Mouse (Mus musculus) bone marrow, adult 2 months (tissue): ENCODE measurements around the gene Ptpn12. TPM values are rescaled to one million over a fixed set of nuclear protein-coding genes. Genes with fewer than 3 reads are reported as not detected.
A peak's percentile ranks its signal among the peaks of the same experiment; 100 is the strongest.

Source experiments
- H3K27ac ChIP-seq: fragments of 200-500 bp; 2 replicates; pipeline ENCODE4 v1.5.1; 2012; ENCODE audit warnings: low read depth, mild to moderate bottlenecking, control low read depth, inconsistent platforms, low read length; ENCODE audit not compliant: control insufficient read depth, poor library complexity, insufficient read depth
- H3K4me1 ChIP-seq: fragments of 200-500 bp; 2 replicates; pipeline ENCODE4 v1.6.1; 2011; ENCODE audit warnings: low read length; ENCODE audit not compliant: control insufficient read depth, insufficient read depth
- H3K4me3 ChIP-seq: fragments of 200-500 bp; replicated peaks from 2 replicates; pipeline ENCODE3; 2011; ENCODE audit warnings: mild to moderate bottlenecking, low read depth, low read length, control low read depth; ENCODE audit not compliant: control insufficient read depth
- CTCF ChIP-seq: fragments of 200-500 bp; IDR thresholded peaks from 2 replicates; pipeline ENCODE4 v1.5.1; 2011; ENCODE audit warnings: low read length, control low read depth; ENCODE audit not compliant: control insufficient read depth, insufficient read depth
- POLR2A ChIP-seq: fragments of 200-500 bp; IDR thresholded peaks from 2 replicates; pipeline ENCODE4 v1.6.1; 2011; ENCODE audit warnings: low read depth, mild to moderate bottlenecking, control low read depth, low read length, borderline replicate concordance; ENCODE audit not compliant: control insufficient read depth
- WGBS: fragments of 180-500 bp; shearing (Covaris S2); methylation state at CpG from one replicate; pipeline ENCODE4 v1.1.7; 2018; 5-methylcytosine and 5-hydroxymethylcytosine counted together
- polyA plus RNA-seq: library from polyadenylated mRNA; stranded (reverse); fragments of >200 nt; gene quantifications from 2 replicates; pipeline ENCODE4 v1.2.4, GENCODE M21; 2011; ENCODE audit warnings: low replicate concordance; ENCODE audit not compliant: missing spikeins, insufficient read depth, insufficient read length

Gene Ptpn12
- 21.1 and 26.4 TPM in 2 replicates for polyA plus RNA-seq

DNA sequence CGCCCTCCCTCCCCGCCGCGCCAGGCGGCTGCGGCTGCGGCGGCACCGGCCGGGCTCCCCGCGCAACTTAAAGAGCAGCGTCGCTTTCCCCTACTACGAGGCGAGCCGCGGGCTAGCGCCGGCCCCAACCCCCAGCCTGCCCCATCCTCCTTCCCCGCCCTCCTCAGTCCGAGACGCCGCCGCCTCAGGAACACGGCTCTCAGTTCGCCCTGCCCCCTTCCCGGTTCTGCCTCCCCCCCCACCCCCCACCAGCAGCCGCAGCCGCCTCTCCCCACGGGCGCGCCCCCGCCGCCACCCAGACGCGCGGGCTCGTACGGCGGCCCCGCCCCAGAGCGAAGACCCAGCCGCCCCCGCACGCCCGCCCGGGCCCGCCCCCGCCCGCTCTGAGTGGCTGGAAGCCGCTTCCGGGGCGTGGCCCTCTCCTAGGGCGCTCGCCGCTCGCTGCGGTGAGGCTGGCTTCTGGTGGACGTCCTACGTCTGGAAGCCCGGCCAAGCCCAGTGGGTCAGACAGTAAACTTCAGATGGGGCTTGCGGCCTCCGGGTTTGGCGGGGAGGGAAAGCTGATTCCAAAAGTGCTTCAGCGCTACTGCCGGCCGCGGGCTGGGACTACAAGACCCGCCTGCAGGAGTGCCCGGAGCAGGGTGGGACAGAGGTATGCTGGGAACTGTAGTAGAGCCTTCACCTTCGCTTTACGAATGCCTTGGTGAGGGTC, at the start of gene Ptpn12:
Gene Ptpn12, minus strand, starts transcription at position 92 of the 712 bp plus-strand sequence.
- Histone ChIP-seq H3K27ac (peak within 1 kb of the TSS; percentile 98), H3K4me3 (peak within 1 kb of the TSS; percentile 95), H3K4me1 (no peaks in the 10 kb centered on the region)
- TF ChIP-seq CTCF (no peak), POLR2A (peak; percentile 85; the same call in 1 of the 2 replicates)
- WGBS = under 1% methylated on average over 71 of the region's 73 CpGs

DNA sequence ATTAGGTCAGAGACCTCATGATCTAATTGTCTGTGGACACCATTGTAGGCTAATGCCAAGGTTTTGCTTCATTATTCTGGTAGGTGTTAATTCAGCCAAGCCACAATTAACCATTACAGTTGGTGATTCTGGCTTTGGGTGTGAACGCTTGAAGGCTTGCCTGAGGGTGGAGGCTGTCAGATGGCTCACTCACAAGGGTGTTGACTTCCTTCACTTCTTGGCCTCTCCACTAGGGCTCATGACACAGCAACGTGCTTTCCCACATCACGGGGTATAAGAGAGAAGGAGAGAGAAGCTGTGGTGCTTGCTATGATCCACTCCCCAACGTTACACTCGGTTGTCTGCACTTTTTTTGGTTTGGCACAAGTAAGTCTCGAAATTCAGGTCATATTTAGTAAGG, 35.5 kb upstream of the Ptpn12 start:
- Histone ChIP-seq H3K27ac (no peak overlapping the region), H3K4me3 (no peak overlapping the region), H3K4me1 (no peaks in the 10 kb centered on the region)
- 63% methylated on average over 6 of the region's 6 CpGs for WGBS
- no peak for TF ChIP-seq CTCF

GRCm38 (mm10) chr5:21057217-21057616, 1.5 kb upstream of the Ptpn12 start:
- no peak overlapping the region for H3K27ac ChIP-seq
- H3K4me1 ChIP-seq = no peaks in the 10 kb centered on the region
- H3K4me3 ChIP-seq = no peak overlapping the region
- TF ChIP-seq CTCF (no peak), POLR2A (no peak)
- whole genome bisulfite sequencing = 67% methylated on average over 2 of the region's 2 CpGs

GRCm38 (mm10) chr5:21056595-21056994, 884 bp upstream of the Ptpn12 start:
- TF ChIP-seq POLR2A (no peak), CTCF (no peak)
- under 1% methylated on average over 8 of the region's 8 CpGs for WGBS
- H3K27ac ChIP-seq = peak overlapping the region; percentile 93
- H3K4me1 ChIP-seq = no peaks in the 10 kb centered on the region
- H3K4me3 ChIP-seq = peak overlapping the region; percentile 77

GRCm38 (mm10) chr5:21055071-21055819, 466 bp downstream of the Ptpn12 start:
- peak overlapping the region; percentile 95 for H3K4me3 ChIP-seq
- H3K4me1 ChIP-seq = no peaks in the 10 kb centered on the region; the same call in 1 of the 2 replicates
- TF ChIP-seq POLR2A (peak; percentile 6; the same call in 1 of the 2 replicates), CTCF (no peak)
- peak overlapping the region; percentile 98 for H3K27ac ChIP-seq
- 1% methylated on average over 81 of the region's 84 CpGs for WGBS

GRCm38 (mm10) chr5:21054472-21055070, 1.1 kb downstream of the Ptpn12 start:
- 1% methylated on average over 20 of the region's 20 CpGs for WGBS
- TF ChIP-seq CTCF (no peak), POLR2A (no peak)
- H3K4me1 ChIP-seq = peaks cover 1% of the 10 kb centered on the region; the same call in 1 of the 2 replicates
- peak overlapping the region; percentile 98 for H3K27ac ChIP-seq
- H3K4me3 ChIP-seq = peak overlapping the region; percentile 95

- no peak for TF ChIP-seq POLR2A
- no peak for TF ChIP-seq CTCF
- Histone ChIP-seq H3K4me3 (peak overlapping the region; percentile 29), H3K27ac (no peak overlapping the region), H3K4me1 (peaks cover 3% of the 10 kb centered on the region; the same call in 1 of the 2 replicates)
- 35% methylated on average over 3 of the region's 3 CpGs for WGBS
Observed at GRCm38 (mm10) chr5:21053571-21054307, 2.0 kb downstream of the Ptpn12 start.
